Mouse (Mus musculus): ENCODE results near the gene Cux2.

Gene Cux2

GRCm38 (mm10) chr5:121838341-121839127 lies 211.4 kb downstream of the Cux2 start:
- in situ Hi-C loops (cut with MboI; ENCODE audit: low pct_unique_long_range_greater_than_20kb in 1 of 2, low sequenced_read_pairs in 2 of 2, unreplicated experiment in 1 of 2): no loop called here

DNA sequence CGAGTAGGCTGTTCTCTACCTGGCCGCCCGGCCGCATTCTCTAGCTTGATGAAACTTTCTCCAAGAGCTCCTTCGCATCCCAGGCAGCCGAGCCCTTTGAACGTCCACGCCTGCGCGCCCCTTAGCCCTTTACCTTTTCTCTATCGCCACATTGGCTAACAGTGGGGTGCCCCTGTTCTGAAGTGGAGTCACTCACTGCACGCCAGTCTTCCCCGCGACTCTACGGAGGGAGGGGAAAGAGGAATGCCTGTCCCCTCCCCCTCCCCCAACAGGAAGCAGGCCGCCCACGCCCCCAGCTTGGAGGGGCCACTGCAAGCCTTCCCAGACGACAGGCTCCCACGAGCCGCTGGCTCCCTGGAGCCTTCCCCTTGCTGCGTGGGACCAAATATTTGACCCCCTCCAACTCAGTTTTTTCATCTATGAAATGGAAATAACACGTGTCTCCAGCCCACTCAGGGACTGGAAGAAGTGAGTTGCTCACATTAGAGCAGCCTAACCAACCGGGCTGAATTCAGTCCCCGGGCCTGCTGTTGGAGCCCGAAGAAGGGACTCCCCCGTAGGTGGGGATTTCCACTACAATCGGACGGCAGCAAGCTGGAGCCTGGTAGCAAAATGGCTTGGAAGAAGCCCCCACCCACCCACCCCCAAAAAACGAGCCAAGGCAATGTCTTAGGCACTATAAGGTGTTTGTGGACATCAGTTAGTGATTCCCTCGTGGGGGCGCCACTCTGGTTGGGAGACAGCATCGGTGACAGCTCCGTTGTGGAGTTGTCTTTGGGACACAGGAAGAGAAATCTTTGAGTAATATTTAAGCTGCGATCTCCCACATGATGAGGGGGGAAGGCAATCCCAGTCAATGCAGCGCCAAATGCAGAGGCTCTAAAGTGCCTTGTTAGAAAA lies 212.2 kb downstream of the Cux2 start, which contains the start of gene Sh2b3:
Gene Sh2b3, minus strand, starts transcription at position 206 of the 900 bp plus-strand sequence.
- in situ Hi-C loops (cut with MboI; ENCODE audit: low pct_unique_long_range_greater_than_20kb in 1 of 2, low sequenced_read_pairs in 2 of 2, unreplicated experiment in 1 of 2): no loop called here

- in situ Hi-C loops (cut with MboI; ENCODE audit: low pct_unique_long_range_greater_than_20kb in 1 of 2, low sequenced_read_pairs in 2 of 2, unreplicated experiment in 1 of 2): no loop called here
These were observed 213.0 kb downstream of the Cux2 start for GRCm38 (mm10) chr5:121836692-121837415.

DNA sequence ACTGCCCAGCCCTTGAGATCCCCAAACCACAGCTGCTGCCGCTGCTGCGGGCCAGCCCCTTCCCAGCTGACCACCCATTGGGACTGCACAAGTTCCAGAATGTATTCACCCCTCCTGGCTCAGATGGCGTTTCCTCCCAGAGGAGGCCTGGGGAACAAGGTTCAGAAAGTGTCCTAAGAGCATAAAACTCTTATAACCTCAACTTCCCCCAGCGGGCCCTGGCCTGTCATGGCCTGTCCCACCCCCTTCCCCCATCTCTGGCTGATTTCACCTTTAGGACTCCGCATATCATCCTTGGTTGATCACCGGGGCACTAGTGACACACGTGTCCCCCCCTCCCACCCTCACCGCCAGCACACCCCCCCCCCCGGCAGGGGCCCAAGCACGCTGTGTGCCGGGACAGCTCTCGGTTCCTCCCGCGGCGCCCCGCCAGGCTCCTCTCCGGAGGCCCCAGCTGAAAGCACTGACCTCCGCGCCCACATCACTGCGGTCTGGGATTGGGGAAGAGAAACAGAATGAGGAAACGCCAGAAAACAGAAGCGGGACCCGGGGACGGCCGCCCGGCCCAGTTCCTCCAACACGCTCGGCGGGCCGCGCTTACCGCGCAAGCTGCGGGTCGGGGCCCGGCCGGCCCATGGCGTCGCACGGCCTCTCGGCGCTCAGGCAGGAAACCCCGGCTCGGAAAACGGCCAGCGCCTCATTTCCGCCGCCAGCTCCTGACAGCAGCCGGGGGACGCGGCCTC lies 213.8 kb downstream of the Cux2 start:
- in situ Hi-C loops (cut with MboI; ENCODE audit: low pct_unique_long_range_greater_than_20kb in 1 of 2, low sequenced_read_pairs in 2 of 2, unreplicated experiment in 1 of 2): no loop called here

DNA sequence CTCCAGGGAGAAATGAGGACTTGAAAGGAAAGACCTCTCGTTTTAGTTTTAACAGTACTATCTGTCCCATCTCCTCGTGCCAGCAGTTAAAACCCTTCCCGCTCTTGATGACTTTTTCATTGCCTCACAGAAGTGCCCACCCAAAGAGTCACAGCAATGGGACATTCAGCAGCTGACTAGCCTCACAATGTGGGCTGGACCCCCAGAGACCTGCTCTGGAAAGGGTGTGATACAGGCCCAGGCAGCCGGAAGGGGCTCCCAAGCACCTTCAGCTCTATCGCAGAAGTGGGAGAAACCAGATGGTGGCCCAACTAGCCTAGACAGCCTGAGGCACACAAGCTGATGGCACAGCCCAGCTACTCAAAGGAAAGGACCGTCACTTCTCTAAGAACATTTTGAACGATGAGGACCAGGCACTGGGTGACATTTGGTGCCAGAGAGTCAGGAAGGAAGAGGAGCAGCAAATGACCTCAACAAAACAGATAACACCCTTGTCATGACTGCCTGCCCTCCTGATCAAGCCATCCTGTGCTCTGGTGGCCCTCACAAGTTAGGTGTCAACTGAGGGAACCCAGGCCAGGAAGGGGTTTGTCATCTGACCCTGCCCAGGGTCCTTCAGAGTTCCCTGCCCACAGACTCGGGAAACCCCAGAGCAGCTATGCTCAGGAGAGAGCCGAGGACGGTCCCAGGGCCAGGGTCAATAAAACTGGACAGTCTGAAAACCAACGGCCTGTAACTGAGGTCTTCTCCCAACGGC lies 214.7 kb downstream of the Cux2 start:
- in situ Hi-C loops (cut with MboI; ENCODE audit: low pct_unique_long_range_greater_than_20kb in 1 of 2, low sequenced_read_pairs in 2 of 2, unreplicated experiment in 1 of 2): no loop called here

- in situ Hi-C loops (cut with MboI; ENCODE audit: low pct_unique_long_range_greater_than_20kb in 1 of 2, low sequenced_read_pairs in 2 of 2, unreplicated experiment in 1 of 2): no loop called here
These were observed 215.7 kb downstream of the Cux2 start for GRCm38 (mm10) chr5:121834241-121834606.

DNA sequence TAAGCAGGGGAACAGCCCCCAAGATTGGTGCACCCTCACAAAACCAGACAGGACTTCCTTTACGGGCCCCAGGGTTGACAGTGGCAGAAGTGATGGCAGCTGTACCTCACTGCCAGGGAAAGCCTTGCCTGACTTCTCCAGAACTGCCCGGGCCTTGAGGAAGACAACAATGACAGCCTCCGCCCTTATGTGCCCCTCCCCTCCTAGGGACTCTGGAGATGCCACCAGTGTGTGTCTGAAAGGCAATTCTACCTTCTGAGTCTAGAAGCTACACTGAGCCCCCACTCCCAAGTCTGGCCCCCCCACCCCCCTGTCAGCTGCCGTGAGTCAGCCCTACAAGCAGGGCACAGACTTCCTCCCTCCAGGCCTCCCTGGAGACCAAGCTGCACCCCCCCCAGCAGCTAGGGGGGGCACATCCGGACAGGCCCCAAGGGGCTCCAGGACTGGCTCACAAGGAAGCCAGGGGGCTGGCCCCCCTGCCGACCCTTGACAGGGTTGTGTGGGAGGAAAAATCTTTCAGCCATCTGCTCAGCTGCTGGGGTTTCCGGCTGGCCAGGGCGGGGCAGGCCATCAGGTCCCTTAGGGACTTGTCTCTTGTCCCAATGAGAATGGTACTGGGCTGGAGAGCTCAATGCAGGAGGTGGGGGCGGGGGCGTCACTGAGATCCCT lies 216.2 kb downstream of the Cux2 start:
- in situ Hi-C loops (cut with MboI; ENCODE audit: low pct_unique_long_range_greater_than_20kb in 1 of 2, low sequenced_read_pairs in 2 of 2, unreplicated experiment in 1 of 2): no loop called here

GRCm38 (mm10) chr5:121833159-121833558 lies 216.7 kb downstream of the Cux2 start:
- in situ Hi-C loops (cut with MboI; ENCODE audit: low pct_unique_long_range_greater_than_20kb in 1 of 2, low sequenced_read_pairs in 2 of 2, unreplicated experiment in 1 of 2): no loop called here

- in situ Hi-C loops (cut with MboI; ENCODE audit: low pct_unique_long_range_greater_than_20kb in 1 of 2, low sequenced_read_pairs in 2 of 2, unreplicated experiment in 1 of 2): no loop called here
These were observed 217.3 kb downstream of the Cux2 start for GRCm38 (mm10) chr5:121832376-121833155.

- in situ Hi-C loops (cut with MboI; ENCODE audit: low pct_unique_long_range_greater_than_20kb in 1 of 2, low sequenced_read_pairs in 2 of 2, unreplicated experiment in 1 of 2): no loop called here
These were observed 218.8 kb downstream of the Cux2 start for GRCm38 (mm10) chr5:121831002-121831601.

GRCm38 (mm10) chr5:121828491-121829432 lies 221.1 kb downstream of the Cux2 start:
- in situ Hi-C loops (cut with MboI; ENCODE audit: low pct_unique_long_range_greater_than_20kb in 1 of 2, low sequenced_read_pairs in 2 of 2, unreplicated experiment in 1 of 2): no loop called here

DNA sequence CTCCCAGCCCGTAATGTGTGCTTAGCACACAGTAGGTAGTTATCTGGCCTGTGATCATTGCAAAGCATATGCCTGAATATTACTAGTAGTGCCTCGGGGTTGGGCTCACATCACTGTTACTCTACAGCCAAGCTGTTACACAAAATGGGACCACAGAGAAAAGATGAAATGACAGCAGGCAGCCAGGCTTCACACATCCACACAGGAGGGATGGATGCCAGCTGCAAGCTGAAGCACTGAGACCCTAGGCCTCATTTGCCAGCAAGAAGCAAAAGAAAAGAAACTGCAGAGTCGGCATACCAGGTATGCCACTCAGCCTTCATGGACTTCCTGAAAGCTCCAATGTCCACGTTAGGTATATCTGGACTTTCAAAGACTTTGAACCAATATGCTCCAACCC lies 222.0 kb downstream of the Cux2 start:
- in situ Hi-C loops (cut with MboI; ENCODE audit: low pct_unique_long_range_greater_than_20kb in 1 of 2, low sequenced_read_pairs in 2 of 2, unreplicated experiment in 1 of 2): no loop called here

DNA sequence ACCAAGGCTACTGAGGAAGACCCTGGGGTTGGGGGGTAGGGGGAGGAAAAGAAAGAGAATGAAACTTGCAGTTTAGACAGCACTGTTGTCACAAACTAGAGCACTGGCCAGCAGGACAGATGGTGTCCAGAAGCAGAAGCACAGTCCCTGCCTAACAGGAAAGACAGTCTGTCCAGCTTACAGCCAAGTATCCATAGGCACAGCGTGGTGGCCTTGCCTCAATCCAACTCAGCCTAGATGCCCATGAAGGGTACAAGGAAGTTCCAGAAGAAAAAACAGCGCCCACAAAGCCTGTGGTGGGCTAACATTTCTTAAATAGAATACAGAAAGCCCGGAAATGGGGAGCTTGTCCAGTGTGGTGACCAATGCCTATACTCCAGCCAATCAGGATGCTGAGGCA lies 224.3 kb downstream of the Cux2 start:
- in situ Hi-C loops (cut with MboI; ENCODE audit: low pct_unique_long_range_greater_than_20kb in 1 of 2, low sequenced_read_pairs in 2 of 2, unreplicated experiment in 1 of 2): no loop called here

- in situ Hi-C loops (cut with MboI; ENCODE audit: low pct_unique_long_range_greater_than_20kb in 1 of 2, low sequenced_read_pairs in 2 of 2, unreplicated experiment in 1 of 2): no loop called here
These were observed 225.8 kb downstream of the Cux2 start for GRCm38 (mm10) chr5:121824121-121824520.

DNA sequence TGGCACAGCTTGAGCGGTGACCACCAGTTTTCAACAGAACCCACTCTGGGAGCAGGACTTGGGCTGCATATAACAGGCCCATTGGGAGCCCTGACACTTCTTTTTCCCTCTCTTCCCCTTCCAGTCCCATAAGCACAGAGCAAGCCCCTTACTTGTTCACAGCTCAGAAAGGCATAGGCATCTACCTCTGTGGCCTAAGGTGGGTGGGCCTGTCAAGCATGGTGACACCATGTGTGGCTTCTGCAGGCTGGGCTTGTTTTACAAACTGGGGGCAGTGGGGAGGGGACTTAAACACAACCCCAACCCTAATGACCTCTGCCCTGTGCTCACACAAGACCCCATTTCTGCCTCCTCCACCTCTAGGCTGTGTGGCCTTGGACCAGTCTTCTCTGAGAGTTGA lies 226.2 kb downstream of the Cux2 start:
- in situ Hi-C loops (cut with MboI; ENCODE audit: low pct_unique_long_range_greater_than_20kb in 1 of 2, low sequenced_read_pairs in 2 of 2, unreplicated experiment in 1 of 2): no loop called here

Measured in mouse embryonic stem cell (cell line).